Mouse (Mus musculus) neural tube, embryonic 14.5 days (tissue): ENCODE results near the gene Ercc6l. TPM values are rescaled to one million over a fixed set of nuclear protein-coding genes. Genes with fewer than 3 reads are reported as not detected.
A peak's percentile ranks its signal among the peaks of the same experiment; 100 is the strongest.
"Not testable (repeated sequence)": the region's sequence is repeated elsewhere in the genome, so short reads cannot be mapped to it uniquely, and the experiment has no call there.

Experiments used
- ATAC-seq: fragments of 200-750 bp; cut with Nextera tagmentation; 2 replicates; pipeline ENCODE4 v1.8.0; 2017; ENCODE audit warnings: low read depth, mild to moderate bottlenecking, moderate TSS enrichment, moderate library complexity
- H3K27ac ChIP-seq: fragments of 300-500 bp; sonication (generic); 2 replicates; pipeline ENCODE4 v1.5.1; 2014; ENCODE audit warnings: low read depth, mild to moderate bottlenecking, control low read depth, low read length, moderate library complexity, mixed read lengths
- H3K27me3 ChIP-seq: fragments of 300-500 bp; sonication (generic); 2 replicates; pipeline ENCODE4 v1.6.1; 2014; ENCODE audit warnings: low read length; ENCODE audit not compliant: control insufficient read depth, insufficient read depth
- H3K36me3 ChIP-seq: fragments of 300-500 bp; sonication (generic); 2 replicates; pipeline ENCODE4 v1.6.1; 2014; ENCODE audit warnings: low read length, mixed read lengths; ENCODE audit not compliant: control insufficient read depth, insufficient read depth
- H3K4me1 ChIP-seq: fragments of 300-500 bp; sonication (generic); 2 replicates; pipeline ENCODE4 v1.6.1; 2014; ENCODE audit warnings: low read length; ENCODE audit not compliant: control insufficient read depth, insufficient read depth
- H3K4me2 ChIP-seq: fragments of 300-500 bp; sonication (generic); 2 replicates; pipeline ENCODE4 v1.6.1; 2014; ENCODE audit warnings: mild to moderate bottlenecking, low read depth, low read length, control low read depth
- H3K4me3 ChIP-seq: fragments of 300-500 bp; sonication (generic); 2 replicates; pipeline ENCODE4 v1.5.1; 2014; ENCODE audit warnings: low read depth, low read length, control low read depth, mixed read lengths
- H3K9ac ChIP-seq: fragments of 300-500 bp; sonication (generic); replicated peaks from 2 replicates; pipeline ENCODE4 v1.6.1; 2014; ENCODE audit warnings: low read depth, mild to moderate bottlenecking, control low read depth, low read length, mixed read lengths
- H3K9me3 ChIP-seq: fragments of 300-500 bp; sonication (generic); 2 replicates; pipeline ENCODE4 v1.6.1; 2016; ENCODE audit warnings: low read length; ENCODE audit not compliant: control insufficient read depth
- WGBS: fragments of 180-500 bp; shearing (Covaris S2); extraction: QIAGEN DNeasy Blood & Tissue Kit; methylation state at CpG from one replicate; pipeline ENCODE4 v1.1.7; 2014; 5-methylcytosine and 5-hydroxymethylcytosine counted together
- polyA plus RNA-seq: library from polyadenylated mRNA; unstranded; fragments of >200 nt; fragmentation: Nextera tagmentation; extraction: Ambion mirVana; gene quantifications from 2 replicates; pipeline ENCODE4 v1.2.1, GENCODE M21; 2014

Gene Ercc6l
- polyA plus RNA-seq, 1 experiment from 2014 or later = 0.94 TPM

DNA sequence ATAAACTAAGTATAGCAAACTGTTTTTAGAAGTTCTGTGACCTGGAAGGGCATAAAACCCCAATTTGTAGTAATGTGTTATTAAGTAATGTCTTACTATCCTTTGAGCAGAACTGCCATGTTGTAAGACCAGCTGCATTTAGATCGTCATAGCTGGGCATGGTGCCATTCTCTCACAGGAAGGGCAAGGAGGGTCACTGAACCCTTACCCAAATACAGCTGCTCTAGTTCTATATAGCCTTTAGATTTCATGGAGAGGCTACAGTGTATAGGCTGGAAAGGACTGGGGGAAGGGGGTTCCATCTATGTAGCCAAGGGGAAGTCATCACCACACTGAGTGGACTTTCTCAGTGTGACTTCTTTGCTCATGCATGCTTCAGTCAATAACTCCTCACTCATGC lies 15.7 kb downstream of the Ercc6l start:
- no peak overlapping the region for H3K9ac ChIP-seq
- no peaks in the 10 kb centered on the region for H3K36me3 ChIP-seq
- H3K4me1 ChIP-seq = no peaks in the 10 kb centered on the region
- no peak overlapping the region for H3K4me3 ChIP-seq
- no peaks in the 10 kb centered on the region for H3K27me3 ChIP-seq
- WGBS = 89% methylated on average over 1 of the region's 1 CpGs
- no peaks in the 10 kb centered on the region for H3K9me3 ChIP-seq
- no peak overlapping the region for H3K27ac ChIP-seq
- H3K4me2 ChIP-seq = no peak overlapping the region
- no peak for ATAC-seq

DNA sequence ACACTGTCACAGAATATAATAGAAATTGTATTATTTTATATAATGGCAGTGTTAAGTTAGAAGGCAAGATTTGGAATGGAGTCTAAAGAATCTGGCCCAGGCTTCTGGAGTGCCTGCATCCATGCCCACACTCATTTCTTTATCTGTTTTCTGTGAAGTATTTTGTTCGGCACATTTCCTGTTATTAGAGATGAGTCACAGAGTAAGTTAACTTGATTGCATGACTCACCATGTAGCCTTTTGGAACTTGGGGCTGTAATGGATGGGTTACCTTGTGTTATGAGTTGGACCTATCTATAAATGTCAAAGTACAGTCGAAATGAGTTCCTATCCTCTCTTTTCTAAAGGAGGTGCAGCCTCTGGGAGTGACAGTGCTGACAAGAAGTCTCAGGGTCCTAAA lies 35.6 kb downstream of the Ercc6l start:
- WGBS = 89% methylated on average over 2 of the region's 2 CpGs
- H3K4me3 ChIP-seq = no peak overlapping the region
- H3K27me3 ChIP-seq = no peaks in the 10 kb centered on the region
- H3K9ac ChIP-seq = no peak overlapping the region
- no peak for ATAC-seq
- no peak overlapping the region for H3K27ac ChIP-seq
- H3K9me3 ChIP-seq = no peaks in the 10 kb centered on the region
- no peaks in the 10 kb centered on the region for H3K4me1 ChIP-seq
- H3K36me3 ChIP-seq = no peaks in the 10 kb centered on the region
- H3K4me2 ChIP-seq = no peak overlapping the region

DNA sequence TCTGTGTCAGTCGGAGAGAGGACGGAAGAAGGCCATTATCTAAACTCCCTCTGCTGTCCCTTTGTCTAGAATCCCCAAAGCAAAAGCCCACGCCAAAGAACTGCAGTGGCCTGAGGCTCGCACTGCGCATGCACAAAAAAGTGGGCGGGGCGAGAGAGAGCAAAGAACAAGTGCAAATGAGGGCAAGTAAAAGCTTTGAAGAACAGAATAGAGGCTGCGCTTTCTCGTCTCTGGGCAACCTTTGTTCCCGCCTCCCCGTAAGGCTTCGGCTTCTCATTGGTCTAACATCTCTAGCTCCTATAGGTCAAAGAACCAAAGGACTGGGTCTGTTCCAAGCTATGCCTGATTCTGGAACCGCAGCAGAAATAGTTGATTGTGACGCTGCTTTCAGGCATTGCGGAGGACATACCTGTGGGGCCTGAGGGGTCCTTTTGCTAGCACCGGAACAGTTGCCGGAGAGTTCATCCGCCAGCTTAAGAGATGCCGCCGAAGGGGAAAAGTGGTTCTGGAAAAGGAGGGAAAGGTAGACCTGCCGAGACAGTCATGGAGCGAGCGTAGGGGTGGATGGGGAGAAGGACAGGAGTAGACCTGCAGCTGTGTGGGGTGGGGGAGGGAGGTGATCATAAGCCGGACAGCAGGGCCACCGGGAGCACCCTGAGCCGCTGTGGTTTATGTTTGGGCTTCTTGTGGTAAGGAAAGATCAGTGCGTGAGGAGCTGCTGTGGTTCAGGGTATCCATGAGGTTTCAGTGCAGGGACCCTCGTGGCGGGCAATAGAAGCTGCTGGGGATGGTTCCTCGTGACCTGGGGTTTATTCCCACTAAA lies 37.6 kb downstream of the Ercc6l start, which contains the start of gene Pin4:
Gene Pin4, plus strand, starts transcription at position 406 of the 823 bp plus-strand sequence.
- WGBS = 16% methylated on average over 30 of the region's 30 CpGs
- ATAC-seq = peak; percentile 99
- H3K27ac ChIP-seq = peak within 1 kb of the TSS; percentile 62; the same call in 1 of the 2 replicates
- H3K4me1 ChIP-seq = no peaks in the 10 kb centered on the region
- H3K27me3 ChIP-seq = no peaks in the 10 kb centered on the region
- H3K9ac ChIP-seq = peak within 1 kb of the TSS; percentile 37
- no peaks in the 10 kb centered on the region for H3K9me3 ChIP-seq
- peak within 1 kb of the TSS; percentile 44 for H3K4me3 ChIP-seq
- no peaks in the 10 kb centered on the region for H3K36me3 ChIP-seq
- peak within 1 kb of the TSS; percentile 55 for H3K4me2 ChIP-seq

DNA sequence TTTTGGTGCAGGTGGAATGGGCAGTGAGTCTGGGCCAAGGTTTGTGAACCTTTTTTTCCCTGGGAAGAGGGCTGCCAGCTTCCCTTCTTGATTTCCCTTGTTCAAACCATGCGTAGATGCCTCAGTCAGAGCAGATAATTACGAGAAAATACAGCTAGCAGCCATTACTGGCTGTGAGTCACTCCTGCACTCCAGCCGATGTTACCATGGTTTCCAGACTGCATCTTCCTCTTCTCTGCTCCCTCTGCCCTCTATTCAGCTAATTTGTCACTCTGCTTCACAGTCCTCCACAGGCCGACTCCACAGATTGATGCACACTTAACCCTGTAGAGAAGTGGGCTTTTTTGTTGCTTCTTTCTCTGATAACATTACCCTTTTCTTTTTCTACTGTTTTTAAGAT lies 41.2 kb downstream of the Ercc6l start:
- peak overlapping the region; percentile 44; the same call in 1 of the 2 replicates for H3K27ac ChIP-seq
- H3K4me2 ChIP-seq = no peak overlapping the region
- 34% methylated on average over 4 of the region's 4 CpGs for WGBS
- H3K9ac ChIP-seq = no peak overlapping the region
- no peaks in the 10 kb centered on the region for H3K27me3 ChIP-seq
- no peak overlapping the region for H3K4me3 ChIP-seq
- no peaks in the 10 kb centered on the region for H3K36me3 ChIP-seq
- ATAC-seq = no peak
- H3K9me3 ChIP-seq = no peaks in the 10 kb centered on the region
- no peaks in the 10 kb centered on the region for H3K4me1 ChIP-seq

DNA sequence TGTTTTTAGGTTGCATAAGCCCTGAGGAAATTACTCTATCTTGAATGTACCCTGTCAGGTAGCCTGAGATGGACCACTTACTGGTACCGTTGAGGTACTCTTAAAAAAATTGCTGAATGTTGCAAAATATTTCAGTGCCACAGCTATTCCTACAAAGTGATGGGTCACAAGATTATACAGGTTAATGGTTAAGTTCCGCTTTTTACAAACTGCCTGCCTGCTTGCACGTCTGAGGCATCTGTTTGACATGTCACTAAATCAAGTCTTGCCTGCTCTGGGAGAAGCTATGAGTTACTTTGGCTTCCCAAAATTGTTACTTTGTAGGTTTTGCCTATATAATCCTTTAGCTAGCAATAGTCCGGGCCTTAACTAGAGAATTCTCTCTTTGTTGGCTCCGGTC lies 47.5 kb downstream of the Ercc6l start:
- not testable (repeated sequence) for ATAC-seq, H3K36me3 ChIP-seq
- WGBS = 76% methylated on average over 5 of the region's 5 CpGs

DNA sequence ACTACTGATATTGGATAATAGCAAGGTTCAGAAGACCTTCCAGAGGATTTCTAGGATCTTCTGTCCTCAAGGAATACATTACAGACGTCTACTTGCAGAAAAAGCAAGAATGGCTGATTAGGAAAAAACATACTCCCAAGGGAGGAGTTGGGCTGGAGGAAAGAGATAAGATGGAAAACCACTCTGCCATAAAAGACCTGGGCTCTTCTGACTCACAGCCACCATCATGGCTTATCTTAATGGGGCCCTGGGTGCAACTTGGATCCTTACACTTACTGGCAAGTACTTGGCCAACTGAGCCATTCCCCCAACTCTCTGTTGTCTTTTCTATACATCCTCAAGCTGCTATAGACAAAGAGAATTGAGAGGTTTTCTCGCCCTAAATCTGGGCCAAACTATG lies 53.1 kb downstream of the Ercc6l start:
- not testable (repeated sequence) for H3K4me1 ChIP-seq, H3K9ac ChIP-seq, H3K36me3 ChIP-seq, H3K4me2 ChIP-seq, H3K27ac ChIP-seq, H3K4me3 ChIP-seq, H3K27me3 ChIP-seq, H3K9me3 ChIP-seq, ATAC-seq
- 65% methylated on average over 2 of the region's 2 CpGs for WGBS

More for the DNA sequence above, 47.5 kb downstream of the Ercc6l start:
- not testable (repeated sequence) for H3K4me1 ChIP-seq, H3K27me3 ChIP-seq, H3K4me3 ChIP-seq, H3K27ac ChIP-seq, H3K4me2 ChIP-seq, H3K9me3 ChIP-seq, H3K9ac ChIP-seq

DNA sequence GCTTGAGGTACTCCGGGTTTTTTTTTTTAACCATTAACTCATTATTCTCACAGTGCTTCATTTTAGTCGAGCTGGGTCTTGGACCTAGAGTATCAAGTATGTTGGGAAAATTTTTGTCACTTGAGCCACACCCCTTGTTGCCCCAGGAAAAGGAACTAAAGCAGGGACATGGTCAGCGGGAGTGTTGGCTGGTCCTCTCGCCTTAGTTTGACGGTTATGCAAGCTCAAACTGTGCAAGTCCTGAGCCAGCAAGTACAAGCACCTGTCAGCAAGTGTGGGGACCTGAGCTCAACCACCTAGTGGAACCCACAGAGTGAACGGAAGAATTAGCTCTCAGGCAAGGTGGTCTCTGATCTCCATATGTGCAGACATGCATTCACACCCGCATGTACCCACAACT lies 55.0 kb downstream of the Ercc6l start:
- H3K9ac ChIP-seq = no peak overlapping the region
- no peak overlapping the region for H3K4me3 ChIP-seq
- H3K4me2 ChIP-seq = no peak overlapping the region
- whole genome bisulfite sequencing = 66% methylated on average over 7 of the region's 7 CpGs
- H3K27ac ChIP-seq = no peak overlapping the region
- no peaks in the 10 kb centered on the region for H3K27me3 ChIP-seq
- H3K9me3 ChIP-seq = no peaks in the 10 kb centered on the region
- ATAC-seq = no peak
- H3K36me3 ChIP-seq = no peaks in the 10 kb centered on the region
- H3K4me1 ChIP-seq = no peaks in the 10 kb centered on the region

DNA sequence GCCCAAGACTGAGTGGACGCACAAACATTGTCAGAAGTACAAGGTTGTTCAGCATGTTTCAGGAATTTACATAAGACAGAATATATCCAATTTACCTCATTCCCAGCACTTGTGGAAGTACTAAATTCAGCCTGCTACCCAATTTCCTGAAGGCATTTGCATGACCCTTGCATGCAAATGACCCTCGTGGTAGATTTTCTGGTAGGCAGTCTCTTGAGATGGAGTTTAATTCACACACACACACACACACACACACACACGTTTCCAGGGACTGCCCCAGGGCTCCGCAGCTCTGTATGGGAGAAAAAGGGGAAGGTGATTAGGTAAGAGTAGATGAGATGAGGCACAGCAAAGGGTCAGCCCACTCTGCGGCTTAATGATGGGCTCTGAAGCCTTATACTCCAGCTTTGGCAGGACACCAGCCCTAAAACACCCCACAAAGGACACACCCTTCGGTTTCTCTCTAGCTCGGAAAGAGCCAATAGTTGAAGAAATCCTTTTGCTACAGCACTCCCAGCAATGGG lies 62.4 kb downstream of the Ercc6l start:
- Histone ChIP-seq H3K27ac (no peak overlapping the region), H3K4me1 (no peaks in the 10 kb centered on the region), H3K9ac (no peak overlapping the region), H3K9me3 (no peaks in the 10 kb centered on the region), H3K27me3 (no peaks in the 10 kb centered on the region), H3K36me3 (no peaks in the 10 kb centered on the region), H3K4me2 (no peak overlapping the region), H3K4me3 (no peak overlapping the region)
- ATAC-seq = no peak
- 78% methylated on average over 7 of the region's 7 CpGs for WGBS
